Mouse (Mus musculus) adrenal gland, postnatal 25 days (tissue): ENCODE results near the gene Scn4b. TPM values are rescaled to one million over a fixed set of nuclear protein-coding genes. Genes with fewer than 3 reads are reported as not detected.

ENCODE experiments used
- DNase-seq: peaks from one replicate; pipeline ENCODE4 v3.0.0; 2021; ENCODE audit warnings: mixed read lengths
- total RNA-seq: library from RNA; stranded (reverse); gene quantifications from 2 replicates; pipeline ENCODE4 v1.2.3, GENCODE M21; 2021

The Scn4b gene
- total RNA-seq, 1 experiment from 2014 or later: 0.49 TPM

DNA sequence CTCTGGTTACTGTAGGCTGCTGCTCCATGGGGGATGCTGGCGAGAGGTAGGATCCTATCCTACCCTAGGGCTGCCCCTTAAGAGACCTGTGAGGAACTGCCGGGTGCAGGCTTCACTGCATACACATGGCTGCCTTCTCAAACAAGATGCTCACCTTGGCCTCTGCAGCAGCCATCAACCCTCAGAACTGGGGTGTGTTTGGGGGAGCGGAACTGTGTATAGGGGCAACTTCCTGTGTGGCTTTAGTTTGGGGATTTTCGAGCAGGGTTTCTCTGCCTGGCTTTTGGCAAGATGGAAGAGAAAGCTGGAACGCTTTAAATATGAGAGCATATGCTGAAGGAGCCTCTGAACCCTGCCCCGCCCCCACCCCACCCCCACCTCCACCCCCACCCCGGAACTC, 11.3 kb upstream of the Scn4b start:
- no peak for DNase-seq

DNA sequence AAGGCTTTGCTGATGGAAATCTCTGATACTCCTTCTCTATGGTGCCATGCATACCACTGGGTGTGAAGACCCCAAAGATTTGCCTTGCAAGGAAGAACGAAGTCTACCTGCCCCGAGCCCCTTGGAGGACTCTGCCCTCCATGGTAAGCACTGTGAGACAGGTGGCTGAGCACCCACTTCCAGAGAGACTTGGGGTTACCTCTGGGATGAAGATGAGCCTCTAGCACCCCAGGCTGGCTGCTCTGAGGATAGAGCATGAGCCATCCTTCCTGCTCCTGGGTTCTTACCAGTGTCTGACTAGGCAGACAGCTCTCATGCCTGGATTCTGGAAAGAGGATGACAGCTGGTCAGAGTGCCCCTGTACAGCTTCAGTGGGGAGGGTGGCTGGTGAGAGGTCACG, 8.1 kb upstream of the Scn4b start:
- no peak for DNase-seq

DNA sequence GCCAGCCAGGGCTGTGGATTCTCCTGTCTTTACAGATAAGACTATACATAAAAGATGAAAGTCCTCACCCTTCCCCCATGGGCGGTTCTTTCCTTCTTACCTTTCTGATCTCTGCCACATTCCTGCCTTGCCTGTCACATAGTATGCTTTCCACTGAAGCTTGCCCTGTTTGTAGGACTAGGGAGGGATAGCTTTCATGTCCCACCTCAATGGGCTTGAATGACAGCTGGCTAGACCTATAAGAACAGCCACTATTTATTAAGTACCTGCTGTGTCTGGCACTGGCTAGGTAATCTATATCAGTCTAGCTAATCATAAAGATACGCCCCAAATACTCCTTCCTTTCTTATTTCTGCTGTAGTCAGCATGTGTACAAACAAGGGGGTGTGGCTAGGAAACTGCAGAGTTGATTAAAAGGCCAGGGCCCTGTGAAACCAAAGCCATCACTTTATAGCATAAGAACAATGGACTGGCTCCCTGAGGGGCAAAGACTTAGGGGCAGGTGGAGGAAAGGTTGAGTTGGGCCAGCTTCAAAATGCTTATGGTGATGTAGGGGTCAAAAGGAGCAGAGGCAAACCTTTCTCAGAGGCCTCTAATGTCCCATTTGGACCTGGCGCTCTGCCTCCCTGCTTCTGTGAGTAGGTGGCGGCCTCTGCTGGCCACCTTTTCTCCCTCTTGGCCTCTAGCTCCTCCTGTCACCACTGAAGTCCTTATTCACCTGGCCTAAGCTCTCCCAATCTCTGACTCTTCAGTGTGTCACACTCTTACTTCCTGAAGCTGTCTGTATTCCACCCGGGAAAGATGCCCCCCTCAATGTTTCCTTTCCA, 4.5 kb upstream of the Scn4b start:
- DNase-seq: peak; percentile 58

DNA sequence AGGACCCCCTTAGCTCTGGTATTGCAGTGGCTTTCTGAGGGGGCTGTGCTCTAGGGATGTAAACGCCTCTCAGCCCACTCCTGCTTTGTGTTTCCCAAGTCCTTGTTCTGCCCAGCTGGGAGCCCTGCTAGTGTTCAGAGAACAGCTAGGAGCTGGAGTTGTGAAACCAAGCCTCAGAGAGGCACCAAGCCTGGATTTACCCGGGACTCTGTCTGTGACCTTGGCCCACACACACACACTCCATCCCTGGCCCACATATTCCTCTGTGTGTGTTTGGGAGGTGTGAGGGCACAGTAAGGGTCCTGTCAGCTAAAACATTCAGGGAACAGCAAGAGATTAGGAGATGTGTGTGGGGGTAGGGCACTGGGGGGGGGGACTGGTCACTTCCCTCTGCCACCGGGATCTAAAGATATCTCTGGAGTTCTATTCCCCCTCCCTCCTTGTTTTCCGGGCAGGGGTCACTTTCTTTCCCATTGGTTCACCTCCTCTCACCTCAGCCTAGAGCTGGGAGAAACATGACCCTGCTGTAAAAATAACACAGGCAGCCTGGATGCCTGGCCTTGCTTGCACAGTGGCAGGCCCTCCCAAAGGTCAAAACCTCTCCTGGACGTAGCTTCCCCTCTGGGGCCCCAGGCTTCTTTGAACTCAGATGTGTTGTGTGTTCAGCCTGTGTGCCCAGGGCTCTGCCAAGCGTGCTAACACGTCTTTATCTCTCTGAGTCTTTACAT, 1.6 kb upstream of the Scn4b start:
- no peak for DNase-seq

DNA sequence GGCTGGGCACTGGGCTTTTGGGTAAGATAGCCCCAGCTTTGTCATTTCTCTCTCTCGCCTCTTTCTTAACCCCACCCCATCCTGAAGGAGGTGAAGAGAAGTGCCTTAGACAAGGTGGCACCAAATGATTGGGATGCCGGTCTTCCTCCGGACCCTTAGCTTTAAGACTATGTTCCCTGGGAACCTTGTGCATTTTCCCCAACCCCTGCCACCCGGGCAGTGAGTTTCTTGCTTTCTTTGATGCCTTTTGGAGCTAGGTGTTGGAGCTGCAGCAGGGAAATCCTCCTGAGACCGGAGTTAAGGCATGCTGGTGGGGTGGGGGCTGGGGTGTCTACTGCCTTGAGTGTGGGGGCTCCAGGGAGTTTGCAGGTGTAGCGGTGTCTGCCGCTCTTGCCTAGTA, 887 bp downstream of the Scn4b start:
- DNase-seq: no peak

DNA sequence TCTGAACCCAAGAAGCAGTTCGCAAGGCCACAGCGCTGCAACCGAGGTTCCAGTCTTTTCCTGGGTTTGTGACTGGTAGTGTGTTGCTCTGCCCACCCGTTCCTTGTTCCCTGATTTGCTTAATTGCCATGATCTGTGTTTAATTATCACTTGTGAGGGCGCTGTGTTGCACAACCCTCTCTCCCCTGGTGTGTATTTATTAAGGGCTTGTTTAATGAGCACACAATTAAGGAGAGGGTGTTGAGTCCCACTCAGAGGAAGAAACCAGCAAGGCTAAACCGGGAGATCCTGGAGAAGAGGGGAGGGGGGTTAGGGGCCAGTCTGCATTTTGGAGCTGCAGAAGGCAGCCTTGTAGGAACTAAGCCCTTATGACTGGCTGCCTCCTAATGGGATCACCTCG, 2.8 kb downstream of the Scn4b start:
- no peak for DNase-seq

DNA sequence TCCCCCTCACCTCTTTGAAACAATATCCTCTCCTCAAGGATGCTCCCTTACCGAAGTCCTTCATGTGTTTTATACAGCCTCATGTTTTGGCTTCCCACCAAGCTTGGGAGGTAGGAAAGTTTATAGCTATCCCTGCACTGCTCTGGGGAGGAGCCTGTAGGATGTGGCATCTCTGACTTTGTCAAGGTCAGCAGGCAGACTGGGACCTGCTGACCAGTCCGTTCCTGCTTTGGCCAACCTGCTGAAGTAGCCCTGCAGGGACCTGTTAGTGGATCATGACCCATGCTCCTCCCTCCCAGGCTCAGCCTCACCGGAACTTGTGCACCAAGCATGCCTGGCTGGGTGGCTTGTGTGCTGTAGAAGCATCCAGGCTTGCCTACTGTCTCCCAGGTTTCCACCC, 4.5 kb downstream of the Scn4b start:
- no peak for DNase-seq

DNA sequence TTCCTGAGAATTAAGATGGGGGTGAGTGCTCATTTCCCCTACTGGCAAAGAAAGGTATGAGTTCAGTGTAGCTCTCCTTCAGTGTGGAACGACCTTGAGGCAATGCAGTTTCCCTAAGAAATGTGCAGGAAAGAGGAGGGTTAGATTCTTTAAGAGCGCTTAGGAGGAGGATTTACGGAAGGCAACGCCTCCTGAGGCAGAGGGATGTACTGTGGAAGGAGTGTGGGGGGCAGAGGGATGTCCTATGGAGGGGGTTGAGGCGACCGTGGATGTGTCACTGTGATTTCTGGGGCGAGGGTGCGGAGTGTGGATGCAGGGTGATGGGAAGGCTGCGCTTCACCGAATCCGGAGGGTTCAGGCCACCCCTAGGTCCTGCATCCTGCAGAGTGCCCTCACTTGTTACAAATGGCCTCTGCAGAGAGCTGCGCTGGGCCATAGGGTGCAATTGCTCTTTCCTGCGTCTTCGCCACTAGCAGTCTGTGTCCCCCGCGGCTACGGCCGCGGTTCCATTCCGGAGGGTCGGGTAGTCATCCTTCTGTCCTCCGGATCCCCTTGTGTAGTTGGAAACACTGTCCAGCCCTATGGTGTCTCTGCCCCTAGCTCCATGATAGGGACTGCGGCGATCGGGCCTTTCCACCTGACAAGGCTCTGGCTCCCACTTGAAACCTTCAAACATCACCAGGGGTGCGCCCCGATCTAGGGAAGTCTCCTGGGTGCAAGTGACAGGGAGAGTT, 7.5 kb downstream of the Scn4b start:
- DNase-seq: no peak

DNA sequence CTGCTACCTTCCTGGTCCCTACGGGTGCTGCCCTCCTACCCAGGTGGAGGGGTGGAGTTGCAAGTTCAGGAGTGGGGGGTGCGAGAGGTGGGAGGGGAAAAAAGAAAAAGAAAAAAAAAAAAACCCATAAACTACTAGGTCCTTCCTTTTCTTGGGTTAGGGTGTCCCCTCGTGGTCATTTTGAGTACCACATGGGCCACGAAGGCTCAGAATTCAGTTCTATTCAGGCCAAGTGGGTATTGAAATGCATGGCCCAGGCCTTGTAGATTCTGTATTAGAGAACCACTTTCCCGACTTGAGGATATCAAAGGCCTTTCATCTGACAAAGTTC, 8.0 kb downstream of the Scn4b start:
- peak; percentile 61 for DNase-seq

DNA sequence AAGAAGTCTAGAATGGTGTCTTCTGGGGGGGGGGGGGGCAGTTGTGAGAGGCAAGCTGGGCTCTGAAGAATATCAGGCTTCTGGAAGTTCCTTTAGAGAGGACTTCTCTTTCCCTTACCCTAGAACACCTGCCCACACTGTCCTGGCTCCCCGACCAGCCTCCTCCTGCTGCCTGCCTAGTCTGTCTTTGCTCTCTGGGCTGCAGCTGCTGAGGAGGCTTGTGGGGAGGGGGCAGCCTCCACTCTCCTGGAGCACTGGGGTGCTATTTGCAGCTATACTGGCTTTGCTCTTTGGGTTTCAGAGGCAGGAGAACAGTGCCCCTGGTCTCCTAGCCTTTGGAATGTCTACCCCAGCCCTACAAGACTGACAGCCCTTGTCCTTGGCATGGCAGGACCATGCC, 12.7 kb downstream of the Scn4b start:
- no peak for DNase-seq

DNA sequence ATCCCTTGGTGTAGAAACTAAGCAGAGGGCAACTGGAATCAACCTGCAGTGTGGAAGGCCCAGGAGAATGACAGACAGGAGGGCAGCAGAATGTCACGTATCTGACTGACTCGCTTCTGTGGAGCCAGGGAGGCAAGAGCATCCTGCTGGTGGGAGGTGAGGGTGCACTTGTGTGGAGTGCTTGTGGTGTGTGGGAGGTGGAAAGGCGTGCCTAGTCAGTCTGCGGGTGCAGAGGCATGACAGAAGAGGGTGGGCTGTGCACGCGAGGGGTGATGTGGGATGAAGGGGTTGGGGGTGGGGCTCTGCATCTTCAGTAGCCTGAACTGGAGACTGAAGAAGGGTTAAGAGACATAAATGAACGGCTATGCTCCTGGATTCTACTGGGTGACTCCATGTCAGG, 15.2 kb downstream of the Scn4b start:
- DNase-seq: no peak

DNA sequence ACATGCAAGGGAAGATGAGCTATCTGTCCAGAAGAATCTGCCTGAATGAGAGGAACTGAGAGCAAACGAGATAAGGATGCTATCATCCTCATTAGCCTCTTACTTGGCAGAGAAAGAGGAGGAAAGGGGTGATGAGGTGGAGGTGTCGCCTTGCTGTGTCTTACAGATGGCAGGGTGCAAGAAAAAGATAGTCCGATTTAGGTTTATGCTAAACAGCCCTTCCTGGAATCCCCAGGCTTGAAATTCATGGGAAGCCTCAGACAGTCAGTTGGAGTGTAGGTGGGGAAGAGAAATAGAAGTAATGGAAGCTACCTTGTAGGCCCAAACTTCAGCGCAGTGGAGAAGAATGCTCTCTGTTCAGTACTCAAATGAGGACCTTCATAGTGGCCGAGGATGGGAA, 29.7 kb downstream of the Scn4b start:
- DNase-seq: no peak

DNA sequence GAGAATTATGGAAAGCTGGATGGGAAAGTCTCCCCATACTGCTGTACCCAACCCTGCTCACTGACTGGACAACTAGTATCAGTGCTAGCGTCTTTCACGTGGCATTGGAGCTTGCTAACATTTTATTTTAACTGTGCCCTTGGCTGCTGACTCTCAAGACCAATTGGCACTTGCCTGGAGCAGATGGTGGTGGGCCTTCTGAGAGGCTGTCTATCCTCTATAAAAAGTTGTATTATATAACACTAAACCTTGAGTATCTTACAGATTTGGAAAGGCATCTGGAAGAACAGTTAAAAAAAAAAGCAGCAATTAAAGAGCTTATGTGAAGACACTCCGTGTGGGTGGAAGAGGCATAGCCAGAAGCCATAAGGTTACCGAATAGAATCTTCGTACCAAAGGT, 32.0 kb downstream of the Scn4b start:
- DNase-seq: no peak

DNA sequence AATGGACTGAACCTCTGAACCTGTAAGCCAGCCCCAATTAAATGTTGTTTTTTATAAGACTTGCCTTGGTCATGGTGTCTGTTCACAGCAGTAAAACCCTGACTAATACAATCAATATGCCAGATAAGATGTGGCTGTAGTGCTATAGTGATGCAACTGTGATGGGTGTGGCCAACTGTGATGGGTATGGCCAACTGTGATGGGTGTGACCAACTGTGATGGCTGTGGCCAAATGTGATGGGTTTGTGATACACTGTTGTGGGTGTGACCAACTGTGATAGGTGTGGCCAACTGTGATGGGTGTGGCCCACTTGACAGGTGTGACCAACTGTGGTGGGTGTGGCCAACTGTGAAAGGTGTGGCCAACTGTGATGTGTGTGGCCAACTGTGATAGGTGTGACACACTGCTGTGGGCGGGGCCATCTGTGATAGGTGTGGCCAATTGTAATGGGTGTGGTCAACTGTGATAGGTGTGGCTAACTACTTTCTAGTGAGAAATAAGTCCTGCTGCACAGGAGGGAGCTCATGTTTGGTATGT, 32.9 kb downstream of the Scn4b start:
- DNase-seq: no peak

DNA sequence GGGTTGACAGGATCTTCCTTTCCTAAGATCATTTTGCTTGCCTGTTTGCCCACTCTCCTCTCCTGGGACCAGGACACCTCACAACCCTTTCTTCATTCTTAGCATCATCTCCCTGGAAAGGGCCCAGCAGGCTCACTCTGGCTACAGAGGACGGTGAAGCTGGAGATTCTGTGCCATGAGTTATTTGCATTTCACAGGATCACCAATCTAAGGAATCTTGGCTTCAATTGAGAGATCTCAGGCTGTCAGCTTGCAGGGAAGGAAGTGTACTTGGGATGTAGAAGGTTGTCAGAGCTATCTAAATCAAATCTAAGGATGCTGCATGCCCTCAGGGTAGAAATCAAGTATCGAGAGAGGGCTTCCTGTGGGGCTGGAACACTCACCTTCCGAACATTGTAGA, 35.3 kb downstream of the Scn4b start:
- no peak for DNase-seq

DNA sequence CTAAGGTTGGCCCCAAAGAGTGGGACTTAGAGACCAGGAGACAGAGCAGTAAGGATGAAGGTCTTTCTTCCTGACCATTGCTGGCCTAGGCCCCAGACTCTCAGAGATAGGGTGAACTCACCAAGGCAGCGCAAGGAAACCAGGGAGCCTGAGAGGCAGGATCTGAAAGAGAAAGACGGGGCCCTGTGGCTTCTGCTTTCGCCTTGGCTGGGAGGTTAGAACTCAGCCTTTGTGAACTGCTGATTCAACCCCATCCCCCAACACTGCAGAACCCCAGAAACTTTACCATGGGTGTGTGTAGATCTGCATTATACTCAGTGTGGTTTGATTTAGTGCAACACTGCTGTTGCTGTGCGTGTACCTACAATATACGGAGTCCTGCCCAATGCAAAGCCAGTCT, 41.1 kb downstream of the Scn4b start:
- no peak for DNase-seq

DNA sequence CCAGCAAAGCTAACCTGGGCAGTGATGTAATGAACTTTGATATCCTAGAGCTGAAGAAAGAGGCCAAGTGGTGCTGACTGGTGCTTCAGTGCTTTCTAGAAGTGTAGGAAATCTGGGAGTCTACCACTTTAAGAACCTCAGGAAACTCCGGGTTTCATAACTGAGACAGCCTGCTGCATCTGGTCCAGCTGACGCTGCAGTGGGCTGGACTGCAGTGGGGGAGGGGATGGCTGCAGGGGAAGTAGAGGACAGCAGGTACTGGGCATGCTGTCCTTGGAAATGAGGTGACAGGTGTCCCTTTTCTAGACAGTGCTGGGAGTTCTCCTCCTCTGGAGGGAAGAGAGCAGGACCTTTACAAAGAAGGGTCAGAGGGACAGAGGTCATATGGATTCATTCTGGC, 43.6 kb downstream of the Scn4b start, which contains the start of gene BC049352:
Gene BC049352 (plus strand): TSS at position 238 of the 400 bp plus-strand sequence.
- DNase-seq: no peak

DNA sequence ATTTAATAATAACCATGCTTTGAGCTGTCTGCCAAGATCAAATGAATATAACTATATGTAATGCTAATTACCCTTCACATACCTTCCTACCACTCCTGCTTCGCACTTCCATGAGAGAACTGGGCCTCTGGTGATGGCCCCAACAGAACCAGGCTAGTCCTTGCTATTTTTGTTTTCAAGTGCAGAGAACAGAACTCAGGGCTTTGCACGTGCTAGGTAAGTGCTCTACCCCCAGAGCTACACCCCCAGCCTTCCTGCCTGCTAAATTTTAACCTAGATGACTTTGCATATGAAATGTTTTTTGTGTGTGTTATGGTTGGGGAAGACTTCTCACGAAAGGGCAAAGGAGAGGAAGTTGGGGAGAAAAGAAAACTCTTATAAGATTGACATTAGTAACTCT, 44.3 kb downstream of the Scn4b start:
- DNase-seq: no peak

DNA sequence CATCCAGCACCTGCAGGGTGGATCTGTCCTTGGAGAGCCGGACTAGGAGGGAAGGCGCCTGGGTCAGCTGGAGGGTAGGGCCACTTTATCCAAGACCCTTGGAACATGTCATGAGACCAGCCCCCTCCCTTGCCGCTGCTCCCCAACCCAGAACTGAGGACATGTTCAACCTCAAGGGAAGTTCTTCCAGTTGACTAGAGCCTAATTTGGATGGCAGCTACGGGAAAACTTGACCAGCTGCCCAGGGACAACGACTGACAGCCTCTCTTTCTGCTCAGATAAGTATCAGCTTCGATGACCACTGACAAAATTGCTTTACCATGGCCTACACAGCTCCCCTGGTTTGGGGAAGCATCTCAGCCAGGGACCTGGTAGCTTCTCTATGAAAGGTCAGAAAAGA, 45.1 kb downstream of the Scn4b start:
- DNase-seq: no peak

DNA sequence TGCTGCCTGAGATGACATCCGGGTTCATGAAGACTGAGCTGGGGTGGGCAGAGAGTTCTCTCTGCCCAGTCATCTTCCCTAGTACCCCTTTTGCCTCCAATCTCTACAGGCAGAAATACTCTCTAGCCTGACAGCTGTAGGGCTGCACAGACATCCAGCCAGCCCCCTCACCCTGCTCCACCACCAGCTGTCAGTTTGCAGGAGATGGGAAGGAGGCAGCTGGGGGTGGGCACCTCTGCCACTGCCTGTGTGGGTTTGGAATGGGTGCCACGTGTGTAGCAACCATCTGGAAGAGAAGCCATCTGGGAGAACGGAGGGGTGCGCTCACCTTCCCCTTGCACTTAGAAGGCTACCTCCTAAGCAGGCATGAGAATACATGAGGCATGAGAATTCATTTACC, 47.1 kb downstream of the Scn4b start:
- DNase-seq: no peak

DNA sequence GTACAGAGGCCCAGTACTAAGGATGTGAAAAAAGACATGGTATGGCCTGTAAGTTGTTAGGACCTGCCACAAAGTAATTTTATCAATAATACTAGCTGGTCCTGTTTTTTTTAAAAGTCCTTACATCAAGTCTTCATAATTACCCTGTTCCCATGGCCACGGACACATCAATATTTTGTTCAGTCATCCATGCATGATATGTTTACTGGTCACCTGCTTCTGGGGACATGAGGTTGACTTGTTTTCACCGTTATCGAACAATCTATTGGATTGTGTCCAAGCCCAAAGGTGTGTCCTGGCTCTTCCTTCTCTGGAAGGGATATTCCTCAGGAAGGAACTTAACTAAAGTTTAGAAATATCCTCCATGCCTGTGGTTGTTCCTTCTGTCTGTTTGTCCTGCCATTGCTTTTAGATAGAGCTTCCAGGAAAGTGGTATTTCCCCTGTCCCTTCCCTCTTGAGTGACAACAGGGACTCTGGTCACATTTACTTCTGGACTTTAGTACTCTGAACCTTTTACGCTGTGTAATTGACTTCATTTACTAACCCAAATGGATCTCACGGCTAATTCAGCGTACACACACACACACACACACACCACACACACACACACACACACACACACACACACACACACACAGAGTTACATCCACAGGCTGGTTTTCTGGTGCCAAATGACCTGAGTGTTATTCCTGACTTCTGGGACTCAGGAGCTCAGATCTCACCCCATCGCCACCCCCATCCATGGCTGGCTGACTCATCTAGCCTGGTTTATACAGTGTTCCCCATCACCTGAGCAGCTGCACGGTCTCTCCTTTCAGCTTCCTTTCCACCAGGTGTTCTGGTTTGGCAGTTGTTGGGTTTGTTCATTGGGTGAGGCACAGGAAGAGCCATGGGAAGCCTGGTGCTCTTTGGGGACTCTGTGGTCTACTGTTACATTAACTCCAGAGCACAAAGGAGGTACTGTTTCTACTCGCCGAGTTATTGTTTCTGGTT, 50.7 kb downstream of the Scn4b start:
- no peak for DNase-seq

DNA sequence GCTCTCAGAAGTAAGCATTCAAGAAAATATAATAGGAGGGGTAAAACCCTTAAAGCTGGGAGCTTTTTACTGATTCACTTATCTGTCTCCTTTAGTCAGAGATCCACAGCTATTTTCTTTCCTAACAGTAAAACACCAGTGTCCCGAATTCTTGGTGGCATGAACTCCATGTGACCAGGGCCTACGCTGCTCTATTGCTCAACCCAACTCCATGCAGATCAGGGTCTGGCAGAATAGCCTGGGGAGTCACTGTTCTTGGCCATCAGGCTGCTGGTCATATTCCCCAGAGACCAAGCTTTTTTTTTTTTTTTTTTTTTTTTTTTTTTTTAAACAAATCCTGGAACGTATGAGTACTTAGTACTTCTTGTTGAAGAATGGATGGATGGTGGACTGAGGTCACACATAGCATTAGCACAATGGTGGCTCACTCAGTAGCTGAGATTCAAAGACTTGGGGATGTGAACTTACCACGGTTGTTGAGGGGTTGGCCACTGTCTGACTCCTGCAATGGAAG, 51.5 kb downstream of the Scn4b start:
- DNase-seq: no peak
